Mouse (Mus musculus) left cerebral cortex, adult 2 months (tissue): ENCODE measurements around the gene Os9. TPM values are rescaled to one million over a fixed set of nuclear protein-coding genes. Genes with fewer than 3 reads are reported as not detected.

ENCODE experiments used
- DNase-seq, 2 experiments: peaks; one replicate each; pipeline ENCODE4 v3.0.0; 2021 to 2022; ENCODE audit warnings: low spot score in 2 of 2, mixed read lengths in 1 of 2; ENCODE audit errors: extremely low spot score in 1 of 2
- H3K27ac ChIP-seq: fragments of 200-600 bp; 2 replicates; pipeline ENCODE4 v1.8.1; 2022
- H3K4me3 ChIP-seq: fragments of 200-600 bp; 2 replicates; pipeline ENCODE4 v1.8.1; 2022
- CTCF ChIP-seq: fragments of 200-600 bp; IDR thresholded peaks from 2 replicates; pipeline ENCODE4 v1.8.1; 2022; ENCODE audit warnings: antibody characterized with exemption, mild to moderate bottlenecking, moderate library complexity
- intact Hi-C: fragments of 180-260 bp; cut with DNase I; formaldehyde crosslinking; loops from one replicate; pipeline ENCODE4 v1.15.1; 2025
- total RNA-seq, 2 experiments: library from RNA; stranded (reverse); gene quantifications; 2 replicates each; pipeline ENCODE4 v1.2.3; 2021

Gene Os9
- total RNA-seq, 2 experiments from 2014 or later: 109 to 114 TPM

- intact Hi-C loops: no loop called here
- Histone ChIP-seq H3K4me3 (no peak overlapping the region), H3K27ac (no peak overlapping the region)
- TF ChIP-seq CTCF: no peak
- DNase-seq: no peak
Measured at GRCm38 (mm10) chr10:127127711-127128279, 6.9 kb upstream of the Os9 start.

- TF ChIP-seq CTCF: no peak
- H3K4me3 ChIP-seq: no peak overlapping the region
- DNase-seq: no peak
- intact Hi-C loops: no loop called here
- H3K27ac ChIP-seq: no peak overlapping the region
Measured at GRCm38 (mm10) chr10:127126579-127126978, 5.6 kb upstream of the Os9 start.

- DNase-seq: no peak
Measured at GRCm38 (mm10) chr10:127125210-127126001, 4.5 kb upstream of the Os9 start.

GRCm38 (mm10) chr10:127123436-127123805, 2.5 kb upstream of the Os9 start:
- DNase-seq: peak; percentile 71 to 78
- Histone ChIP-seq H3K27ac (peak overlapping the region; percentile 70), H3K4me3 (peak overlapping the region; percentile 3; the same call in 1 of the 2 replicates)
- intact Hi-C loops: loop anchor here (1.0 to 5.0 kb wide), 2 partner anchors 42 to 189 kb away; partner anchors contain the start of genes B4galnt1 and Mars
- TF ChIP-seq CTCF: peak; percentile 80

More at GRCm38 (mm10) chr10:127125210-127126001, 4.5 kb upstream of the Os9 start:
- no peak overlapping the region for H3K27ac ChIP-seq
- H3K4me3 ChIP-seq: no peak overlapping the region
- intact Hi-C loops: no loop called here
- peak; percentile 47 for TF ChIP-seq CTCF

DNA sequence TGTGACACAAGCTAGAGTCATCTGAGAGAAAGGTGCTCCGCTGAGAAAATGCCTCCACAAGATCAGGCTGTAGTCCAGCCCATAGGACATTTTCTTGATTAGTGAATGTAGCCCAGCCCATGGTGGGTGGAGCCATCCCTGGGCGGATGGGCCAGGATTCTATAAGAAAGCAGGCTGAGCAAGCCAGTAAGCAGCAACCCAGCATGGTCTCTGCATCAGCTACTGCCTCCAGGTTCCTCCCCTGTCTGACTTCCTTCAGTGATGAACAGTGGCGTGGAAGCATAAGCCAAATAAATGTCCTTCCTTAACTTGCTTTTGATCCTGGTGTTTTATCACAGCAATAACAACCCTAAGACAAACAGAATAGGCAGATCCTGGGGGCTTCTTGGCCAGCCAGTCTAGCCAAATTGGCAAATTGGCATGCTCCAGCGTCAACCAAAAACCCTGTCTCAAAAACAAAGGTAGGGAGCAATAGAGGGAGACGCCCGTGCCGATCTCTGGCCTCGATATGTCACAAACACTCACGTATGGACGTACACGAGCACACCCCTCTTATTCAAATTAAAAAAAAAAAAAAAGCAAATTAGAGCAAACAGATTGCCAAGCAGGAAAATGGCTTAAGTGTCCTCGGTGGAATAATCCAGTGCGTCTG, 2.0 kb upstream of the Os9 start:
- intact Hi-C loops: loop anchor here (1.0 to 5.0 kb wide), 3 partner anchors 42 to 189 kb away; partner anchors contain the start of genes B4galnt1 and Mars
- peak; percentile 52 to 66 for DNase-seq
- no peak for TF ChIP-seq CTCF
- Histone ChIP-seq H3K4me3 (peak overlapping the region; percentile 3; the same call in 1 of the 2 replicates), H3K27ac (peak overlapping the region; percentile 70)

- peak overlapping the region; percentile 70; the same call in 1 of the 2 replicates for H3K27ac ChIP-seq
- intact Hi-C loops: loop anchor here (1.0 to 5.0 kb wide), 2 partner anchors 104 to 190 kb away; partner anchors contain the start of gene Mars
- no peak overlapping the region; the same call in 1 of the 2 replicates for H3K4me3 ChIP-seq
- no peak for TF ChIP-seq CTCF
- no peak for DNase-seq
Measured at GRCm38 (mm10) chr10:127122018-127122417, 1.1 kb upstream of the Os9 start.

DNA sequence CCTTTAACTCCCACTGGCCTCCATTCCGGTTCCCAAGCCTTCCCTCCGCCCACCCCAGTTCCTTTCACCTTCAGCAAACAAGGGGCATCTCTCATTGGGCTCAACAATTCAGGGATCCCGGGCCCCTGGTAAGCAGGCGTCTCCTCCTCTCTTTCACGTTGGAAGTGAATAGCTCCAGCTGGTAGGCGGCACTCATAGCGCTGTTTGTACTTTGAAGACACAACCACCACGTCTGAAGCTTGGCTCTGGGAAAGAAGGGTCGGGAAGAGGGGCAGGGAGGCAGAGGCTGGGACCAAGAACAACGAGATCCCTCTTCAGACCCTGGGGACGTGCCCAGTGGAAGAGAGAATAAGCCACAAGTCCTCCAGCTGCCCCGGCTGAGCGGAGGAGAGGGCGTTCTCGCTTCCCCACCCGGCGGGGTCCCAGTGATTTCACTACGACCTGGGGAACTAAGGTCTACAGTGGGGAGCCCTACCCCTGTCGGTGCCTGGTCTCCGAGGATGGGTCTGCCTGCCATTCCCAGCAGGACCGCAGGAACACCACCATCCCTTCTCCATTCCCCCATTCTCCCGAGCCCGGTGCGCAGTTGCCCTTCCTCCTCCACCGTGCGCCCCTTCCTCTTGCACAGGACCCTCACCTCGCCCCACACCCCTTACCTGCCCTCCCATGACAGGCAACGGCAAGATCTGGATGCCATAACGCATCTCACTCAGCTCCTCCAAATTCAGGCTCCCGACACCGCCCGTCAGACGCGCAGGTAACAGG, 448 bp downstream of the Os9 start:
- TF ChIP-seq CTCF: no peak
- Histone ChIP-seq H3K4me3 (peak overlapping the region; percentile 91), H3K27ac (peak overlapping the region; percentile 86)
- DNase-seq: no peak
- intact Hi-C loops: loop anchor here (5.0 kb wide), 1 partner anchor 192 kb away; the partner anchor contains the start of gene Mars

GRCm38 (mm10) chr10:127119229-127119628, 1.7 kb downstream of the Os9 start:
- no peak for DNase-seq
- H3K27ac ChIP-seq: no peak overlapping the region
- no peak for TF ChIP-seq CTCF
- H3K4me3 ChIP-seq: no peak overlapping the region
- intact Hi-C loops: no loop called here

- no peak for TF ChIP-seq CTCF
- DNase-seq: no peak
- Histone ChIP-seq H3K4me3 (no peak overlapping the region), H3K27ac (no peak overlapping the region)
- intact Hi-C loops: no loop called here
Measured at GRCm38 (mm10) chr10:127118470-127118869, 2.5 kb downstream of the Os9 start.

- intact Hi-C loops: no loop called here
Measured at GRCm38 (mm10) chr10:127115068-127115467, 5.9 kb downstream of the Os9 start.

GRCm38 (mm10) chr10:127114408-127114807, 6.5 kb downstream of the Os9 start:
- Histone ChIP-seq H3K4me3 (no peak overlapping the region), H3K27ac (no peak overlapping the region)
- no peak for DNase-seq
- intact Hi-C loops: no loop called here
- no peak for TF ChIP-seq CTCF

More at GRCm38 (mm10) chr10:127115068-127115467, 5.9 kb downstream of the Os9 start:
- DNase-seq: no peak
- H3K4me3 ChIP-seq: no peak overlapping the region
- no peak overlapping the region for H3K27ac ChIP-seq
- peak; percentile 40 for TF ChIP-seq CTCF
